Mouse (Mus musculus): ENCODE measurements around the gene Timm10b. TPM values are rescaled to one million over a fixed set of nuclear protein-coding genes. Genes with fewer than 3 reads are reported as not detected.
A peak's percentile ranks its signal among the peaks of the same experiment; 100 is the strongest.

The Timm10b gene
- total and polyA plus RNA-seq, 3 experiments = 70.8 to 92.9 (median 78.5) TPM

DNA sequence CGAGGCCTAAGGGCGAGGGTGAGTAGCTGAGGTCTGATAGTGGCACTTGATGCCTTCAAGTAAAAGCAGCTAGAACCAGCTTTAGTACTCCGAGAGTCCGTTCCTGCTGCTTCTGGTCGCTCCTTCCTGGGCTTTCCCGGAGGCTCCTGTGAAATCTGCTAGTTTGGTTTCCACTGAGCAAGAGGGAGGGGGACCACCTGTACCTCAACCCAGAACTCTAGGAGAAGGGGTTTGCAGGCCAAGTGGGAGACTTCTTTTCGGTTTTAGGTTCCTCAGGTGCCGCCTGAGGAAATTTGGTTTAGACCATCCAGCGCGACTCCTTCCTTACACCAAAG lies 6.1 kb upstream of the Timm10b start:
- intact Hi-C loops (cut with DNase I) = loop anchor here (2.0 kb wide), 1 partner anchor 103 kb away; the partner anchor contains the start of genes Ilk and Rrp8

DNA sequence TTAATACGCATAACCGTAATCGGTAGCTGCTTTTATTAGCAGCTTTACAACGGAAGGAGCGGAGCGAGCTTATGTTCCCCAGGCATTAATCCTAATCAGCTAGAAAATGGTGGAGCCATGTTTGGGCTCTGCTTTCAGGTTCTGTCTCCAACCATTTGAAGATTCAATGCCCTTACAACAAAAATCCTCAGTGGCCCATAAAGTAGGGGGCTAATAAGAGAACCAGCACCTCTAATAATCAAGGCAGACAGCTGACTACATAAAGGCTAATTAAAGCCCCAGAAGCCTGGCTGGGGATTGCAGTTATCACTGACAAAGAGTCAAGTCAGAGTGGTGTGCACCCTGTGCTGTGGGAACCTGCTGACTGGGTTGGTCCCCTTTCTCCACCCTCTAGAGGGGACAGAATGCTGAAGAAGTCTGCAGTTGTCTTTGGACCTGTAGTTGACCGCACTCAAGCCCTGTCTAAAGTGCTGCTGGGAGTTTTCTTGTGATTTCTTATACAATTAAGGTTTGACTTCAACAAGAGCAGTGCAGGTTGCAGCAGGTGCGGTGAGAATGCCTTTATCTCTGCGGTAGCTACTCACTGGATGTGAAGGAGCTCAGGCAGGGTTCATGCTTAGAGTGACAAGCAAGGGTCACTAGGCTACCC lies 5.5 kb upstream of the Timm10b start:
- H3K4me3 ChIP-seq = no peak overlapping the region
- no peak overlapping the region; the same call in 1 of the 2 replicates for H3K9ac ChIP-seq (ENCODE audit: low read depth, low read length)
- 65% methylated on average over 9 of the region's 9 CpGs for WGBS
- H3K36me3 ChIP-seq (ENCODE audit: control insufficient read depth, insufficient read depth, low read length) = peaks cover 1% of the 10 kb centered on the region
- intact Hi-C loops (cut with DNase I) = no loop called here
- H3K79me2 ChIP-seq (replicated peaks; ENCODE audit: control insufficient read depth, insufficient read depth, low read length) = no peaks in the 10 kb centered on the region
- no peak for TF ChIP-seq POLR2A (IDR thresholded peaks at IDR 0.05; ENCODE audit: insufficient read depth, low read depth, low read length)
- TF ChIP-seq CTCF (IDR thresholded peaks at IDR 0.05) = no peak
- no peak for TF ChIP-seq EP300 (IDR thresholded peaks at IDR 0.05; ENCODE audit: insufficient read depth, low read depth, low read length)
- no peak overlapping the region; the same call in 1 of the 2 replicates for H3K27ac ChIP-seq
- no peaks in the 10 kb centered on the region for H3K27me3 ChIP-seq (ENCODE audit: control insufficient read depth, insufficient read depth, low read length)
- peaks cover 3% of the 10 kb centered on the region for H3K4me1 ChIP-seq (ENCODE audit: control insufficient read depth, insufficient read depth, low read length)
- no peak for DNase-seq

More for the DNA sequence above, 6.1 kb upstream of the Timm10b start:
- peaks cover 2% of the 10 kb centered on the region for H3K36me3 ChIP-seq (ENCODE audit: control insufficient read depth, insufficient read depth, low read length)
- no peaks in the 10 kb centered on the region for H3K79me2 ChIP-seq (replicated peaks; ENCODE audit: control insufficient read depth, insufficient read depth, low read length)
- H3K27ac ChIP-seq = peak overlapping the region; percentile 88
- no peaks in the 10 kb centered on the region for H3K27me3 ChIP-seq (ENCODE audit: control insufficient read depth, insufficient read depth, low read length)
- DNase-seq = no peak
- H3K4me1 ChIP-seq (ENCODE audit: control insufficient read depth, insufficient read depth, low read length) = peaks cover 4% of the 10 kb centered on the region
- H3K9ac ChIP-seq (ENCODE audit: low read depth, low read length) = peak overlapping the region; percentile 83
- TF ChIP-seq CTCF (IDR thresholded peaks at IDR 0.05) (no peak), EP300 (IDR thresholded peaks at IDR 0.05; ENCODE audit: insufficient read depth, low read depth, low read length) (no peak), POLR2A (IDR thresholded peaks at IDR 0.05; ENCODE audit: insufficient read depth, low read depth, low read length) (no peak; the same call in 1 of the 2 replicates)
- peak overlapping the region; percentile 56 for H3K4me3 ChIP-seq
- WGBS = 7% methylated on average over 10 of the region's 10 CpGs

DNA sequence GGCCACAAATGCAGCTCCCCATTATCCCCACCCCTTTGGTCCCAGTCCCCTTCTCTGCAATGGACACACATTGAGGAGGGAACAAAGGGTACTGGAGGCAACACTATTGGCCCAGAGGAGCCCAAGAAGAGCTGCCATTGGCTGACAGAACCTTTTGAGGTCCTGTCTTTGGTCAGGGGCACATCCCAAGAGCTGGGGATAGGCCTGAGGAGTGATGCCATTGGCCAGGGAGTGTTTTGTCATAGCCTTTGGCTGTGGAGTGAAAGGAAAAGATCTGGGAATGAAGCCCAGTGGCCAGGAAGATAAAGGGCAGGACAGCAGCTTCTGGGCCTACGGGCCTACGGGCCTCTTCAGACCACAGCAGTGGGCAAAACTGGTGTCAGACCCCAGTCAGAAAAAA lies 4.1 kb upstream of the Timm10b start:
- 53% methylated on average over 2 of the region's 2 CpGs for WGBS
- Histone ChIP-seq H3K27ac (no peak overlapping the region), H3K4me3 (no peak overlapping the region), H3K9ac (ENCODE audit: low read depth, low read length) (no peak overlapping the region), H3K79me2 (replicated peaks; ENCODE audit: control insufficient read depth, insufficient read depth, low read length) (no peaks in the 10 kb centered on the region), H3K36me3 (ENCODE audit: control insufficient read depth, insufficient read depth, low read length) (no peaks in the 10 kb centered on the region; the same call in 1 of the 2 replicates), H3K4me1 (ENCODE audit: control insufficient read depth, insufficient read depth, low read length) (peaks cover 6% of the 10 kb centered on the region), H3K27me3 (ENCODE audit: control insufficient read depth, insufficient read depth, low read length) (no peaks in the 10 kb centered on the region)
- no peak for DNase-seq
- intact Hi-C loops (cut with DNase I) = loop anchor here (5.0 kb wide), 1 partner anchor 238 kb away; no protein-coding TSS in a partner anchor
- TF ChIP-seq CTCF (IDR thresholded peaks at IDR 0.05) (no peak), EP300 (IDR thresholded peaks at IDR 0.05; ENCODE audit: insufficient read depth, low read depth, low read length) (no peak), POLR2A (IDR thresholded peaks at IDR 0.05; ENCODE audit: insufficient read depth, low read depth, low read length) (no peak)

DNA sequence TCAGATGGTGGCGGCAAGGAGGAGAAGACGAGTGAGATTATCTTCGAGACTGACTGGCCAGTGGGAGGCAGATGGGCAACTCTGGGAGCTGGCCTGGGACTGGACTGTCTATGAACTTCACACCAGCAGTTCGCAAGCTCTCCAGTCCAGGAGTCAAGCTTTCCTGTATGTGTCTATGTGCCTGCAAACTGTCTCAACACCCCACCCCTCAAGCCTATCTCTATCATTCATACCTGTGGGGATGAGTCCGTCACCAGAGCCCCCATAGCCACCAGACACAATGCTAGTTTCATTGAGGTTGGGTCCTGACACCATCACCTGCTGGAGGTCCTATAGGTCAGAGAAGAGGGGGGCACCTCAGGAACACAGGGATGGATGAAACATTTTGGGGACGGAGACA lies 1.1 kb upstream of the Timm10b start:
- Histone ChIP-seq H3K4me1 (ENCODE audit: control insufficient read depth, insufficient read depth, low read length) (peaks cover 10% of the 10 kb centered on the region), H3K36me3 (ENCODE audit: control insufficient read depth, insufficient read depth, low read length) (peaks cover 10% of the 10 kb centered on the region), H3K9ac (ENCODE audit: low read depth, low read length) (no peak overlapping the region), H3K4me3 (no peak overlapping the region), H3K79me2 (replicated peaks; ENCODE audit: control insufficient read depth, insufficient read depth, low read length) (no peaks in the 10 kb centered on the region), H3K27ac (no peak overlapping the region), H3K27me3 (ENCODE audit: control insufficient read depth, insufficient read depth, low read length) (no peaks in the 10 kb centered on the region)
- DNase-seq = no peak
- no peak for TF ChIP-seq EP300 (IDR thresholded peaks at IDR 0.05; ENCODE audit: insufficient read depth, low read depth, low read length)
- no peak for TF ChIP-seq POLR2A (IDR thresholded peaks at IDR 0.05; ENCODE audit: insufficient read depth, low read depth, low read length)
- no peak for TF ChIP-seq CTCF (IDR thresholded peaks at IDR 0.05)
- 91% methylated on average over 6 of the region's 6 CpGs for WGBS
- intact Hi-C loops (cut with DNase I) = loop anchor here (5.0 kb wide), 1 partner anchor 241 kb away; no protein-coding TSS in a partner anchor

DNA sequence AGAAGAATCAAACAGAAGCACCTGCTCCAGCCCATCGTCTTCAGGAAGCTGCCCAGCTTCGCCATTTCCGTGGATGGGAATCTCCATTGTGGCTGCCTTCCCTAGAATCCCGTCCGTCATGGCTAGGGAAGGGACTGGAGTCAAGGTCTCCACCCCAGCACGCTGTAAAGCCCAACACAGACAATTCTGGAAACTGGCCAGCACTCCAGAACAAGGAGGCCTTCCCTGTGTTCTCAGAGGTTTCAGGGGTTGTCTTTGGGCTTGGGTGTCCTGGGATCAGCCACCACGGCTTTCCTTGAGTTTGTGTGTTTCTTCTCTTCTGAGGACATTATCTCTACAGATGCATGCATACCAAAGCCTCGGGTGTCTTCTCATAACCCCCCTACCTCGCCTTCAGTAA lies 552 bp upstream of the Timm10b start:
- DNase-seq = peak in 1 of 2 experiments; percentile 2
- Histone ChIP-seq H3K4me1 (ENCODE audit: control insufficient read depth, insufficient read depth, low read length) (peaks cover 10% of the 10 kb centered on the region), H3K79me2 (replicated peaks; ENCODE audit: control insufficient read depth, insufficient read depth, low read length) (no peaks in the 10 kb centered on the region), H3K27me3 (ENCODE audit: control insufficient read depth, insufficient read depth, low read length) (no peaks in the 10 kb centered on the region), H3K27ac (peak overlapping the region; percentile 91; the same call in 1 of the 2 replicates), H3K4me3 (peak overlapping the region; percentile 68), H3K36me3 (ENCODE audit: control insufficient read depth, insufficient read depth, low read length) (peaks cover 10% of the 10 kb centered on the region), H3K9ac (ENCODE audit: low read depth, low read length) (no peak overlapping the region; the same call in 1 of the 2 replicates)
- whole genome bisulfite sequencing = 26% methylated on average over 9 of the region's 9 CpGs
- TF ChIP-seq EP300 (IDR thresholded peaks at IDR 0.05; ENCODE audit: insufficient read depth, low read depth, low read length) (no peak), POLR2A (IDR thresholded peaks at IDR 0.05; ENCODE audit: insufficient read depth, low read depth, low read length) (no peak), CTCF (IDR thresholded peaks at IDR 0.05) (no peak)
- intact Hi-C loops (cut with DNase I) = loop anchor here (5.0 kb wide), 1 partner anchor 242 kb away; no protein-coding TSS in a partner anchor
